Mouse (Mus musculus) forebrain, embryonic 11.5 days (tissue): ENCODE measurements around the gene Bcl2l11. TPM values are rescaled to one million over a fixed set of nuclear protein-coding genes. Genes with fewer than 3 reads are reported as not detected.
"Not testable (repeated sequence)": the region's sequence is repeated elsewhere in the genome, so short reads cannot be mapped to it uniquely, and the experiment has no call there.

Experiments
- ATAC-seq: fragments of 200-750 bp; cut with Nextera tagmentation; replicated peaks from 2 replicates; pipeline ENCODE4 v1.8.0; 2017; ENCODE audit warnings: moderate TSS enrichment; ENCODE audit not compliant: low FRiP score
- DNase-seq: peaks from one replicate; pipeline ENCODE4 v3.0.0-alpha.2; 2017; ENCODE audit warnings: low spot score
- H3K27ac ChIP-seq: fragments of 300-500 bp; sonication (generic); 2 replicates; pipeline ENCODE4 v1.5.1; 2014; ENCODE audit warnings: low read depth, low read length
- H3K27me3 ChIP-seq: fragments of 300-500 bp; sonication (generic); 2 replicates; pipeline ENCODE4 v1.6.1; 2014; ENCODE audit warnings: mild to moderate bottlenecking, low read length, mixed read lengths; ENCODE audit not compliant: control insufficient read depth, insufficient read depth
- H3K36me3 ChIP-seq: fragments of 300-500 bp; sonication (generic); 2 replicates; pipeline ENCODE4 v1.6.1; 2014; ENCODE audit warnings: mild to moderate bottlenecking, low read length, moderate library complexity, mixed read lengths; ENCODE audit not compliant: control insufficient read depth, insufficient read depth
- H3K4me1 ChIP-seq: fragments of 300-500 bp; sonication (generic); replicated peaks from 2 replicates; pipeline ENCODE4 v1.6.1; 2014; ENCODE audit warnings: low read length, mixed read lengths; ENCODE audit not compliant: control insufficient read depth, insufficient read depth
- H3K4me2 ChIP-seq: fragments of 300-500 bp; sonication (generic); 2 replicates; pipeline ENCODE4 v1.6.1; 2014; ENCODE audit warnings: low read depth, mild to moderate bottlenecking, low read length, moderate library complexity, mixed read lengths; ENCODE audit not compliant: severe bottlenecking
- H3K4me3 ChIP-seq: fragments of 300-500 bp; sonication (generic); 2 replicates; pipeline ENCODE4 v1.5.1; 2014; ENCODE audit warnings: low read depth, low read length
- H3K9ac ChIP-seq: fragments of 300-500 bp; sonication (generic); 2 replicates; pipeline ENCODE4 v1.6.1; 2014; ENCODE audit warnings: low read length
- H3K9me3 ChIP-seq: fragments of 300-500 bp; sonication (generic); 2 replicates; pipeline ENCODE4 v1.6.1; 2016; ENCODE audit warnings: low read length, mixed read lengths; ENCODE audit not compliant: control insufficient read depth
- WGBS: fragments of 180-500 bp; shearing (Covaris S2); extraction: QIAGEN DNeasy Blood & Tissue Kit; methylation state at CpG from one replicate; pipeline ENCODE4 v1.1.7; 2014; 5-methylcytosine and 5-hydroxymethylcytosine counted together
- polyA plus RNA-seq: library from polyadenylated mRNA; unstranded; fragments of >200 nt; fragmentation: Nextera tagmentation; extraction: Ambion mirVana; gene quantifications from 2 replicates; pipeline ENCODE4 v1.2.1, GENCODE M21; 2014

Bcl2l11 gene
- polyA plus RNA-seq, 1 experiment from 2014 or later = 17.7 TPM

DNA sequence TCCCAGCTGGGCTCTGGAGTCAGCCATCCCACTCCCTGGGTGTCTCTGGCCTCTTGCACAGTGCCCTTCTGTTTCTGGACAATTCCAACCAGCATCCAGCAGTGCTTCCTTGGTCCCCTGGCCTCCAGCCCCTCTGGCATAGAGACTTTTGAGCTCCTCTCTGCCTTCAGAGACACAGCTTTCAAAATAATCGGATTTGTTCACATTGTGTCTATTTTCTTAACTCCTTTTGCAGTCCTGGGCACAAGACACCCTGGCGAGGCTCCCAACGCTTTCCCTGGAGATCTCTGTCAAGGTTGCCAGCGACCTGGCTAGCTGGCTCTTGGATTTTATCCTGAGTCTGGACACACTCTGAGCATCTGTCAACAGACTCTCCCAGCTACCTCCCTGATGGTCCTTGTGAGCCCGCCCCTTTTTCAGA lies 51.4 kb downstream of the Bcl2l11 start:
- H3K9me3 ChIP-seq = no peaks in the 10 kb centered on the region
- no peak overlapping the region for H3K9ac ChIP-seq
- H3K4me3 ChIP-seq = no peak overlapping the region
- ATAC-seq (no peak), DNase-seq (no peak)
- H3K36me3 ChIP-seq = no peaks in the 10 kb centered on the region
- 66% methylated on average over 5 of the region's 5 CpGs for WGBS
- no peak overlapping the region for H3K27ac ChIP-seq
- peaks cover 11% of the 10 kb centered on the region; the same call in 1 of the 2 replicates for H3K4me1 ChIP-seq
- H3K27me3 ChIP-seq = no peaks in the 10 kb centered on the region
- H3K4me2 ChIP-seq = no peak overlapping the region

DNA sequence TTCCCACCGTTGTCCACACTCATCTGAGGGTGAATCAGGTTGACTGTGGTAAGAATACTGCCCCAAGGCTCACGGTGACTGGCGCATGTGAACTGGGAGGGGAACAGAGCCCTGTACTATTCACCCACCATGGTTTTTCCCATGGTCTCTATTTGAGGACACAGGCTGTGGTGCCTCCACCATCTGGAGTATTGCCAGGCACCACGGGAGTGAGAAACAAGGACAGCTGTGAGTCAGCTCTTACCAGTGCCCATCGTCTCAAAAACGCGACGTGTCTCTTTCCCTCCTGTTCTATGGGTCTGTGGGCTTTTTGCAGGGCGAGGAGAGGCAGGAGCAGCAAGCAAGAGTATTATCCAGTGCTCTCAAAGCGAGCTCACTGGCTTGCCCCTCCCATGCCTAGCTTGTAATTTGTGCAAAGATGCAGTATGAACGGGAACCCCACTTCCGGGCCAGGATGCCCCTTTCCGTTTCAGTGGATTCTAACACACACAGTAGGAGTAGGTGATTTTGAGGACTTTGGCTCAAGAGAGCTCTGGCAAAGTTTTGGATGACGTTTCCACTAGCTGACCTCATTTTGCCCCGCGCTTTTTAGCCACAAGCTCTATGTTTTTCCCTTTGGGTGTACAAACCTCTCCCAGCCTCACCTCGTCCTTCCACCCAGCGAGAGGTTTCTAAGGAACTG lies 53.4 kb downstream of the Bcl2l11 start:
- ATAC-seq = no peak
- Histone ChIP-seq H3K27me3 (no peaks in the 10 kb centered on the region), H3K4me1 (peaks cover 11% of the 10 kb centered on the region; the same call in 1 of the 2 replicates), H3K36me3 (no peaks in the 10 kb centered on the region), H3K9me3 (no peaks in the 10 kb centered on the region), H3K4me2 (no peak overlapping the region), H3K4me3 (no peak overlapping the region), H3K9ac (no peak overlapping the region), H3K27ac (no peak overlapping the region)
- DNase-seq = no peak
- 76% methylated on average over 18 of the region's 18 CpGs for WGBS

DNA sequence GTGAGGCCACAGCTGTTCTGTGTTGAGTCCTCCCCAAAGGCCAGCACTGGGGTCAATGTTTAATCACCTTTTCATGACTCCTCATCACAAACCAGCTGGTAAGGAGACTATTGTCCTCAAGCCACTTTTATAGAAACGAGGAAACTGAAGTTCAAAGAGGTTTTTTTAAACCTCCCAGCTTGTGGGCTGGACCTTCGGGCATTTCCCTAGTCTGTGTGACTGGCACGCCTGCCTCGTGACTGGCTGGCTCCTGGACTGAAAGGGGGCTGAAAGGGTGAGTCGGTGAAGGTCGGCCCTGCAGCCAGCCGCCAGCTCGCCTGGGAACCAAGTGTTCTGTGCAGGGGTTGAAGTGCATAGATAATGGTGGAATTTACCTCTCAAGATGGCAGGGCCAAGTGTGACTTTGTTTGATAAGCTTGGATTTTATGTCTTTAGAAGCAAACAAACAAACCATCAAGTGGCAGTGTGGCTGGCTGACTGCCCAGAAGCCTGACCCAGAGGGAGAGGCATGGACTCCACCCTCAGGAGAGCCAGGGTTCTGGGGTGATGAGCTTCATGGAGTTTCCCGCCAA lies 54.1 kb downstream of the Bcl2l11 start:
- Histone ChIP-seq H3K36me3 (no peaks in the 10 kb centered on the region), H3K27ac (no peak overlapping the region), H3K4me3 (no peak overlapping the region), H3K9me3 (no peaks in the 10 kb centered on the region), H3K27me3 (no peaks in the 10 kb centered on the region), H3K9ac (no peak overlapping the region), H3K4me1 (peaks cover 11% of the 10 kb centered on the region; the same call in 1 of the 2 replicates), H3K4me2 (no peak overlapping the region)
- 34% methylated on average over 9 of the region's 9 CpGs for WGBS
- DNase-seq (no peak), ATAC-seq (no peak)

DNA sequence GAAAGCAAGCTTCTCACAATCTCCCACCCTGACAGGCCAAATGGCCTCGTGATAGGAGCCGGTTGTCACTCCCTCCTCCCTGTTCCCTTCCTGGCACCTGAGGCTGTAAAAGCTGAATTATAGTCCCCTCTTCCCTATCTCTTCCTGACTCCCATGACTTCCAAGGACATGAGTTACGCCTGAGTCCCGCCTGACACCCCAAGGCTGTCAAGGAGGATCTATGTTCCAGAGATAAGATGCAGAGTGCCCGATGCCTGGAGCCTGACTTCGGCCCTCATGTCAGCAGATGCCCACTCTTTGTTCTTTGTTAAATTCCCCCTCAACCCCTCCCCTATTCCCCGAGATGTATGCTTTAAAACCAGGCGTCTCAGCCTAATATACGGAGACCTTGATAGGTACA lies 56.3 kb downstream of the Bcl2l11 start:
- H3K27ac ChIP-seq, H3K36me3 ChIP-seq, H3K9me3 ChIP-seq, DNase-seq, H3K4me2 ChIP-seq, H3K27me3 ChIP-seq, H3K4me3 ChIP-seq, ATAC-seq, H3K9ac ChIP-seq: not testable (repeated sequence)
- H3K4me1 ChIP-seq = peaks cover 11% of the 10 kb centered on the region; the same call in 1 of the 2 replicates
- 96% methylated on average over 9 of the region's 9 CpGs for WGBS

DNA sequence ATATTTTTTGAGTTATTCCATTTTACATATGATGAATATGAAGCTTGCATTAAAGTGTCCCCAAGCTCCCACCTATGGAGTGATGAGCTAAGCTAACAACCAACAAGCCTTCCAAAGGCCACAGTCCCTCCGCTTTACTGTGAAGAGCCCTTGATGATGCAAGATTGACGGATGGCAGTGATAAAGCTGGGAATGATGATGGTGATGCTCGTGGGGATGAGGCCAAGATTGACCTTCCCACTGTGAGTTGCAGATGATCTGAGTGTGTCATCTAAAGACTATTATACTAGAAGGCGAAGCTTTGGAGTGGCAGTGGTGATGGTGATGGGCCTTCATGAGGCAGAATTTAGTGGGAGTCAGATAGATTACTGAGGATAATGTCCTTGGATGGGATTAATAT lies 56.9 kb downstream of the Bcl2l11 start:
- Histone ChIP-seq H3K4me2 (no peak overlapping the region), H3K4me1 (peaks cover 11% of the 10 kb centered on the region; the same call in 1 of the 2 replicates), H3K27ac (no peak overlapping the region), H3K27me3 (no peaks in the 10 kb centered on the region), H3K4me3 (no peak overlapping the region), H3K36me3 (no peaks in the 10 kb centered on the region), H3K9me3 (no peaks in the 10 kb centered on the region), H3K9ac (no peak overlapping the region)
- DNase-seq (no peak), ATAC-seq (no peak)
- 91% methylated on average over 4 of the region's 4 CpGs for WGBS

DNA sequence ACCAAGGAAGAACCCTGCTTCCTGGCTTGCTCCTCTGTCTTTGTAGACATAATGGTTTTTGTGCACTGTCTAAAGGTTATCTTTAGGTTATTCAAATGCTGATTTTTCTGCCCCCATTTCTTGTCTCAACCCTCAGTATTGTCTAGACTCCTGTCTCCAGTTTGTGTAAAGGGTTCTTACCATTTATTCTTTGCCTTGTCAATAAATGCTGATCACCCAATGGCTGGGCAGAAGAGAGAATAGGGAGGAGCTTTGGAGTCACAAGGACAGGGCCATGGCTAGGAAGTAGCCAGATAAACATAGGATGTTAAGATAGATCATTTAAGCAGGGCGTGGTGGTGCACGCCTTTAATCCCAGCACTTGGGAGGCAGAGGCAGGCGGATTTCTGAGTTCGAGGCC lies 57.9 kb downstream of the Bcl2l11 start:
- no peak for DNase-seq
- no peaks in the 10 kb centered on the region for H3K27me3 ChIP-seq
- H3K9me3 ChIP-seq = no peaks in the 10 kb centered on the region
- H3K27ac ChIP-seq = no peak overlapping the region
- H3K4me1 ChIP-seq = peaks cover 11% of the 10 kb centered on the region; the same call in 1 of the 2 replicates
- WGBS = 97% methylated on average over 4 of the region's 4 CpGs
- no peak overlapping the region for H3K9ac ChIP-seq
- no peak overlapping the region for H3K4me2 ChIP-seq
- no peak for ATAC-seq
- H3K36me3 ChIP-seq = no peaks in the 10 kb centered on the region
- no peak overlapping the region for H3K4me3 ChIP-seq

DNA sequence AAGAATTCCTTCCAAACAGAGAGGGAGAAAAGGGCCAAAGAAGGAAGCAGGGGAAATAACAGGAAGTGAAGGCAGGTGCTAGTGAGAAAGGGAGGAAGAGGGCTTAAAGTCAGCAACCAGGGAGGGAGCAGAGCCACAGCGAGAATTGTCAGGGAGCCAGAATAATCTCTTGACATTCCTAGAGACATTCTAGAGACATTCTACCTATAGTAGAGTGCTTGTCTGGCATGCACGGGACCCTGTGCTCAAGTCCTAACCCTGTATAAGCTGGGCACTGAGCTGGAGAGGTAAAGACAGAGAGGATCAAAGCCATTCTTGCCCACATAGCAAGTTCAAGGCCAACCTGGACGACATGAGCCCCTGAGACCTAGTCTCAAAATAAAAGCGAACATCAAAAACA lies 60.1 kb downstream of the Bcl2l11 start:
- Histone ChIP-seq H3K4me1 (no peaks in the 10 kb centered on the region), H3K27me3 (no peaks in the 10 kb centered on the region), H3K36me3 (no peaks in the 10 kb centered on the region), H3K27ac (no peak overlapping the region), H3K9ac (no peak overlapping the region), H3K4me2 (no peak overlapping the region), H3K9me3 (no peaks in the 10 kb centered on the region), H3K4me3 (no peak overlapping the region)
- DNase-seq (no peak), ATAC-seq (no peak)
- 81% methylated on average over 4 of the region's 4 CpGs for WGBS

DNA sequence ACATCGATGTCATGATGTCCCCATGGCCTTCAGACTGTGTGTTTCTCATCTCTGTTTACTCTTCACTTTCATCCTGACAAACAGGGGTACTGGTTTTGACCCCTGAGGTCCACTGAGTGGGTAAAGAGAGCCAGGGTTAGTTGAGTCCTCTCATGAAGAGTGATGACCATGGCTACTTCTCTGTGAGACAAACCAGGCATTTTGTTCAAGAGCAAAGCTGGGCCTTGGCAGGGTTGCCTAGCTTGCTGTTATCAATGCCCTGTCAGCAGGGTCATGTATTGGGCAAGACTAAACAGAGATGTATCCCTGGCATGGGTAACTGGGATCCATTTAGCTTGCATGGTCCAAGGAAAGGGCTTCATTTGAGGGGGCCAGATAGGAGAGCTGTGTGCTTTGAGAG lies 61.4 kb downstream of the Bcl2l11 start:
- DNase-seq (no peak), ATAC-seq (no peak)
- H3K27ac ChIP-seq = no peak overlapping the region
- H3K9ac ChIP-seq = no peak overlapping the region
- no peak overlapping the region for H3K4me2 ChIP-seq
- 93% methylated on average over 1 of the region's 1 CpGs for WGBS
- no peaks in the 10 kb centered on the region for H3K4me1 ChIP-seq
- H3K9me3 ChIP-seq = no peaks in the 10 kb centered on the region
- H3K27me3 ChIP-seq = no peaks in the 10 kb centered on the region
- no peaks in the 10 kb centered on the region for H3K36me3 ChIP-seq
- H3K4me3 ChIP-seq = no peak overlapping the region

DNA sequence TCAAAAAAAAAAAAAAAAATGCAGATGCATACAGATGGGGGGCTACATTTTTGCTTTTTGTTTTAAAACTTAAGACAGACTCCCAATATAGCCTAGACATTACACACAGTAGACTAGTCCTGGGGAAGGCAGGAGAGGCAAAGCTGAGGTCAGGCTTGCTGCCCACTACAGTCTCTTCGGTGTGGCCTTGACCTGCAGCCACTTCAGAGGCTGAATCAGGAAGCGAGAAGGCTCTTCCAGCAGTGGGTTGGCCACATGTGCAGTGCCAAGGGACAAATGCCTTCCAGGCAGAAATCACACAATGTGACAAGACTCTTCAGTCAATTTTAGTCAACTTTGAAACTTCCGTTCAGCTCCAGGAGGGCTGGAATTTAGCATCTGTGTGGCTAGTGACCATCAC lies 62.6 kb downstream of the Bcl2l11 start:
- ATAC-seq (no peak), DNase-seq (no peak)
- WGBS = 89% methylated on average over 3 of the region's 3 CpGs
- Histone ChIP-seq H3K9ac (no peak overlapping the region), H3K27ac (no peak overlapping the region), H3K9me3 (no peaks in the 10 kb centered on the region), H3K4me3 (no peak overlapping the region), H3K27me3 (no peaks in the 10 kb centered on the region), H3K36me3 (no peaks in the 10 kb centered on the region), H3K4me1 (no peaks in the 10 kb centered on the region), H3K4me2 (no peak overlapping the region)
